Comparison of ENCODE assay signal across 9 mouse cellular contexts in genomic region chr17:29395381-29395780, GRCm38 (mm10). TPM values are rescaled to one million over a fixed set of nuclear protein-coding genes. Genes with fewer than 3 reads are reported as not detected.
A peak's percentile ranks its signal among the peaks of the same experiment; 100 is the strongest.
DNase-seq lines count a peak whose midpoint lies in the region; ATAC-seq and TF ChIP-seq lines count a peak whose summit lies in the region.
"Had no signal": no experiment of that assay in that cellular context is flagged by ENCODE, and none has a peak within 500 bp of the region (broad histone marks: within the 10 kb centered on the region; RNA-seq: fewer than 3 reads in every experiment).

No protein-coding gene starts in this region.

- H3K27me3 ChIP-seq in forebrain, embryonic 12.5 days = peaks cover 22% of the 10 kb centered on the region
- no peaks in the 10 kb centered on the region for H3K27me3 ChIP-seq in midbrain, postnatal 0 days (ENCODE audit: insufficient read depth, low read length)
- H3K27me3 ChIP-seq: neural tube, embryonic 13.5 days had no signal

- peak; percentile 84 to 89 for DNase-seq in B cell, adult 2 months
- peak; percentile 49 for DNase-seq in liver
- DNase-seq in natural killer cell, adult 2 months (ENCODE audit: low spot score in 2 of 2) = peak; percentile 88 to 89
- no peak for DNase-seq in urinary bladder, adult 2 months (ENCODE audit: low spot score)
- no peak for DNase-seq in right cerebral cortex, postnatal 4 days
- DNase-seq in midbrain, postnatal 0 days (ENCODE audit: low spot score) = no peak

- no peak overlapping the region for H3K9ac ChIP-seq in forebrain, embryonic 12.5 days
- H3K9ac ChIP-seq in midbrain, postnatal 0 days (replicated peaks; ENCODE audit: low read length, poor library complexity, severe bottlenecking) = no peak overlapping the region
- H3K9ac ChIP-seq: neural tube, embryonic 13.5 days had no signal

- no peaks in the 10 kb centered on the region for H3K36me3 ChIP-seq in forebrain, embryonic 12.5 days (replicated peaks)
- no peaks in the 10 kb centered on the region for H3K36me3 ChIP-seq in midbrain, postnatal 0 days (ENCODE audit: insufficient read depth, low read length)
- H3K36me3 ChIP-seq: neural tube, embryonic 13.5 days had no signal

- WGBS in forebrain, embryonic 12.5 days = 68% methylated on average over 7 of the region's 7 CpGs
- 73% methylated on average over 7 of the region's 7 CpGs for WGBS in midbrain, postnatal 0 days

- no peak for ATAC-seq in forebrain, embryonic 12.5 days (ENCODE audit: low FRiP score)
- ATAC-seq in midbrain, postnatal 0 days (ENCODE audit: low FRiP score) = no peak

- H3K4me2 ChIP-seq in forebrain, embryonic 12.5 days = no peak overlapping the region
- no peak overlapping the region for H3K4me2 ChIP-seq in midbrain, postnatal 0 days (ENCODE audit: low read depth, low read length, poor library complexity, severe bottlenecking)
- H3K4me2 ChIP-seq: neural tube, embryonic 13.5 days had no signal

- TF ChIP-seq POLR2A in bone marrow macrophage, adult 2 months (IDR thresholded peaks at IDR 0.05; ENCODE audit: borderline replicate concordance, low read depth, low read length) = no peak

- peak overlapping the region; percentile 50 for H3K4me3 ChIP-seq in bone marrow macrophage, adult 2 months (ENCODE audit: insufficient read depth, low read length)
- no peak overlapping the region for H3K4me3 ChIP-seq in forebrain, embryonic 12.5 days (replicated peaks)
- H3K4me3 ChIP-seq in midbrain, postnatal 0 days (ENCODE audit: low read depth, low read length) = no peak overlapping the region
- H3K4me3 ChIP-seq: neural tube, embryonic 13.5 days had no signal

- no peak for TF ChIP-seq CTCF in bone marrow macrophage, adult 2 months (IDR thresholded peaks at IDR 0.05; ENCODE audit: low read depth, low read length)
- TF ChIP-seq CTCF in midbrain, postnatal 0 days (IDR thresholded peaks at IDR 0.05) = no peak

- H3K4me1 ChIP-seq in bone marrow macrophage, adult 2 months (ENCODE audit: control insufficient read depth, insufficient read depth, low read length) = peaks cover 62% of the 10 kb centered on the region
- H3K4me1 ChIP-seq in forebrain, embryonic 12.5 days = peaks cover 23% of the 10 kb centered on the region
- peaks cover 6% of the 10 kb centered on the region; the same call in 1 of the 2 replicates for H3K4me1 ChIP-seq in midbrain, postnatal 0 days (ENCODE audit: insufficient read depth, low read length)

- H3K27ac ChIP-seq in bone marrow macrophage, adult 2 months (ENCODE audit: insufficient read depth, low read depth, low read length) = peak overlapping the region; percentile 98
- no peak overlapping the region for H3K27ac ChIP-seq in forebrain, embryonic 12.5 days
- H3K27ac ChIP-seq in midbrain, postnatal 0 days (ENCODE audit: low read depth, low read length) = no peak overlapping the region
- H3K27ac ChIP-seq: neural tube, embryonic 13.5 days had no signal

- no peaks in the 10 kb centered on the region for H3K9me3 ChIP-seq in forebrain, embryonic 12.5 days
- no peaks in the 10 kb centered on the region for H3K9me3 ChIP-seq in midbrain, postnatal 0 days (ENCODE audit: low read length)
- H3K9me3 ChIP-seq: neural tube, embryonic 13.5 days had no signal

RNA-seq across cellular contexts. Expression of gene Fgd2, which starts 34.7 kb away (rescaled TPM):
- 136 and 152 TPM in 2 replicates for polyA plus RNA-seq in bone marrow macrophage, adult 2 months (2012; ENCODE audit: insufficient read depth, insufficient read length, missing spikeins)
- polyA plus RNA-seq in urinary bladder, adult 2 months (2012; rRNA removed) = 19.0 and 26.4 TPM in 2 replicates
- polyA plus RNA-seq in forebrain, embryonic 12.5 days (2016; fragmentation: Nextera tagmentation; extraction: Ambion mirVana) = 3.4 and 3.7 TPM in 2 replicates
- 13.4 and 27.3 TPM in 2 replicates for total RNA-seq in midbrain, postnatal 0 days (2014; rRNA removed)
- polyA plus RNA-seq in midbrain, postnatal 0 days (2015; fragmentation: Nextera tagmentation; extraction: Ambion mirVana) = 14.4 and 16.5 TPM in 2 replicates

RNA-seq across cellular contexts. Expression of gene Mtch1, which starts 47.6 kb away (rescaled TPM):
- polyA plus RNA-seq in bone marrow macrophage, adult 2 months (2012; ENCODE audit: insufficient read depth, insufficient read length, missing spikeins) = 129 and 138 TPM in 2 replicates
- 263 and 279 TPM in 2 replicates for polyA plus RNA-seq in urinary bladder, adult 2 months (2012; rRNA removed)
- 381 and 393 TPM in 2 replicates for polyA plus RNA-seq in forebrain, embryonic 12.5 days (2016; fragmentation: Nextera tagmentation; extraction: Ambion mirVana)
- 605 and 625 TPM in 2 replicates for total RNA-seq in midbrain, postnatal 0 days (2014; rRNA removed)
- 510 and 517 TPM in 2 replicates for polyA plus RNA-seq in midbrain, postnatal 0 days (2015; fragmentation: Nextera tagmentation; extraction: Ambion mirVana)

Comparison
In these comparisons a context has a peak if more than half of its experiments do, and no peak if none do; other contexts are left out.
1. DNase-seq: peak in B cell, adult 2 months (2 of 2), liver (single experiment) and natural killer cell, adult 2 months (2 of 2); none in urinary bladder, adult 2 months (single experiment), right cerebral cortex, postnatal 4 days (single experiment) and midbrain, postnatal 0 days (single experiment).